Mouse (Mus musculus): ENCODE data around the gene Krt77.
A peak's percentile ranks its signal among the peaks of the same experiment; 100 is the strongest.

The Krt77 gene

GRCm38 (mm10) chr15:101869431-101869830, at the start of gene Krt77:
Gene Krt77 (minus strand): TSS chr15:101869705.
- DNase-seq, result peak; percentile 79

- DNase-seq, result no peak
Measured at GRCm38 (mm10) chr15:101916072-101916471, 46.6 kb upstream of the Krt77 start.

- DNase-seq, result no peak
Measured at GRCm38 (mm10) chr15:101904849-101905248, 35.3 kb upstream of the Krt77 start.

- no peak for DNase-seq
Measured at GRCm38 (mm10) chr15:101902171-101903149, 33.0 kb upstream of the Krt77 start.

GRCm38 (mm10) chr15:101895216-101895615, 25.7 kb upstream of the Krt77 start:
- DNase-seq, result no peak

- DNase-seq, result no peak
Measured at GRCm38 (mm10) chr15:101892820-101893219, 23.3 kb upstream of the Krt77 start, which contains the start of gene Krt76. Gene Krt76 (minus strand): TSS chr15:101892920.

- DNase-seq, result no peak
Measured at GRCm38 (mm10) chr15:101879776-101880175, 10.3 kb upstream of the Krt77 start.

- no peak for DNase-seq
Measured at GRCm38 (mm10) chr15:101878041-101878440, 8.5 kb upstream of the Krt77 start.

GRCm38 (mm10) chr15:101874383-101874782, 4.9 kb upstream of the Krt77 start:
- no peak for DNase-seq

- DNase-seq, result no peak
Measured at GRCm38 (mm10) chr15:101873231-101873630, 3.7 kb upstream of the Krt77 start.

GRCm38 (mm10) chr15:101866754-101867153, 2.8 kb downstream of the Krt77 start:
- DNase-seq, result no peak

GRCm38 (mm10) chr15:101860421-101861130, 8.9 kb downstream of the Krt77 start:
- DNase-seq, result no peak

- DNase-seq, result peak; percentile 75
Measured at GRCm38 (mm10) chr15:101859735-101860170, 9.8 kb downstream of the Krt77 start.

- no peak for DNase-seq
Measured at GRCm38 (mm10) chr15:101858673-101859425, 10.7 kb downstream of the Krt77 start.

GRCm38 (mm10) chr15:101856696-101857095, 12.8 kb downstream of the Krt77 start:
- DNase-seq, result no peak

GRCm38 (mm10) chr15:101855732-101856131, 13.8 kb downstream of the Krt77 start:
- DNase-seq, result no peak

- no peak for DNase-seq
Measured at GRCm38 (mm10) chr15:101854294-101854693, 15.2 kb downstream of the Krt77 start.

GRCm38 (mm10) chr15:101852571-101852970, 16.9 kb downstream of the Krt77 start:
- DNase-seq, result no peak

- no peak for DNase-seq
Measured at GRCm38 (mm10) chr15:101850694-101851093, 18.8 kb downstream of the Krt77 start, which contains the start of gene Krt1. Gene Krt1 (minus strand): TSS chr15:101850794.

GRCm38 (mm10) chr15:101845971-101846403, 23.5 kb downstream of the Krt77 start:
- DNase-seq, result peak; percentile 67

GRCm38 (mm10) chr15:101843192-101843591, 26.3 kb downstream of the Krt77 start:
- no peak for DNase-seq

GRCm38 (mm10) chr15:101834784-101835328, 34.6 kb downstream of the Krt77 start:
- DNase-seq, result no peak

Measured in right cerebral cortex, postnatal 25 days (tissue).